Mouse (Mus musculus) heart, embryonic 14.5 days (tissue): Measurements from ENCODE around the gene Adamtsl1. TPM values are rescaled to one million over a fixed set of nuclear protein-coding genes. Genes with fewer than 3 reads are reported as not detected.
A peak's percentile ranks its signal among the peaks of the same experiment; 100 is the strongest.

Source experiments
- ATAC-seq: fragments of 200-750 bp; cut with Nextera tagmentation; 2 replicates; pipeline ENCODE4 v1.8.0; 2017; ENCODE audit warnings: low read depth, moderate TSS enrichment; ENCODE audit not compliant: insufficient number of reproducible peaks, insufficient read depth, low FRiP score
- H3K27ac ChIP-seq, 2 experiments: fragments of 200-500 bp in 1 of 2; fragments of 300-500 bp in 1 of 2; sonication (generic) in 1 of 2; replicated peaks in 1 of 2; 2 replicates each; pipeline ENCODE4 v1.5.1; 2012 to 2014; ENCODE audit warnings: low read depth in 2 of 2, low read length in 2 of 2, control low read depth in 1 of 2, mild to moderate bottlenecking in 1 of 2, mixed read lengths in 1 of 2; ENCODE audit not compliant: control insufficient read depth in 1 of 2, insufficient read depth in 1 of 2
- H3K27me3 ChIP-seq: fragments of 300-500 bp; sonication (generic); 2 replicates; pipeline ENCODE4 v1.6.1; 2014; ENCODE audit warnings: mild to moderate bottlenecking, low read length, control low read depth; ENCODE audit not compliant: control insufficient read depth, insufficient read depth
- H3K36me3 ChIP-seq: fragments of 300-500 bp; sonication (generic); 2 replicates; pipeline ENCODE4 v1.6.1; 2014; ENCODE audit warnings: mild to moderate bottlenecking, control low read depth, low read length, mixed read lengths; ENCODE audit not compliant: control insufficient read depth, insufficient read depth
- H3K4me1 ChIP-seq, 2 experiments: fragments of 200-500 bp in 1 of 2; fragments of 300-500 bp in 1 of 2; sonication (generic) in 1 of 2; 2 replicates each; pipeline ENCODE4 v1.6.1; 2012 to 2014; ENCODE audit warnings: low read length in 2 of 2, control low read depth in 1 of 2, mixed read lengths in 1 of 2; ENCODE audit not compliant: control insufficient read depth in 2 of 2, insufficient read depth in 2 of 2
- H3K4me2 ChIP-seq: fragments of 300-500 bp; sonication (generic); 2 replicates; pipeline ENCODE4 v1.6.1; 2014; ENCODE audit warnings: mild to moderate bottlenecking, low read length
- H3K4me3 ChIP-seq, 2 experiments: fragments of 200-500 bp in 1 of 2; fragments of 300-500 bp in 1 of 2; sonication (generic) in 1 of 2; 2 replicates each; pipeline ENCODE4 v1.5.1; 2012 to 2014; ENCODE audit warnings: low read length in 2 of 2, mild to moderate bottlenecking in 2 of 2, control low read depth in 1 of 2, low read depth in 1 of 2, moderate library complexity in 1 of 2; ENCODE audit not compliant: control insufficient read depth in 1 of 2, insufficient read depth in 1 of 2
- H3K9ac ChIP-seq: fragments of 300-500 bp; sonication (generic); 2 replicates; pipeline ENCODE4 v1.6.1; 2014; ENCODE audit warnings: mild to moderate bottlenecking, low read length
- H3K9me3 ChIP-seq: fragments of 300-500 bp; sonication (generic); 2 replicates; pipeline ENCODE4 v1.6.1; 2016; ENCODE audit warnings: low read length, control low read depth; ENCODE audit not compliant: control insufficient read depth
- WGBS: fragments of 180-500 bp; shearing (Covaris S2); extraction: QIAGEN DNeasy Blood & Tissue Kit; methylation state at CpG from one replicate; pipeline ENCODE4 v1.1.7; 2014; 5-methylcytosine and 5-hydroxymethylcytosine counted together
- polyA plus RNA-seq: library from polyadenylated mRNA; unstranded; fragments of >200 nt; fragmentation: Nextera tagmentation; extraction: Ambion mirVana; gene quantifications from 2 replicates; pipeline ENCODE4 v1.2.1, GENCODE M21; 2014

Adamtsl1 gene
- polyA plus RNA-seq, 1 experiment from 2014 or later = 16.2 TPM

GRCm38 (mm10) chr4:86337216-86337765, 823.3 kb downstream of the Adamtsl1 start:
- Histone ChIP-seq H3K9ac (no peak overlapping the region), H3K36me3 (0 out of 2 replicates have a peak, but pooled peaks cover 2% of the 10 kb centered on the region), H3K27me3 (no peaks in the 10 kb centered on the region), H3K9me3 (no peaks in the 10 kb centered on the region), H3K4me3 (no peak overlapping the region), H3K4me1 (peaks cover 12 to 16% of the 10 kb centered on the region in 2 experiments; a peak in 3 of 4 replicates), H3K27ac (no peak overlapping the region), H3K4me2 (no peak overlapping the region)
- no peak for ATAC-seq
- WGBS = 79% methylated on average over 6 of the region's 6 CpGs

DNA sequence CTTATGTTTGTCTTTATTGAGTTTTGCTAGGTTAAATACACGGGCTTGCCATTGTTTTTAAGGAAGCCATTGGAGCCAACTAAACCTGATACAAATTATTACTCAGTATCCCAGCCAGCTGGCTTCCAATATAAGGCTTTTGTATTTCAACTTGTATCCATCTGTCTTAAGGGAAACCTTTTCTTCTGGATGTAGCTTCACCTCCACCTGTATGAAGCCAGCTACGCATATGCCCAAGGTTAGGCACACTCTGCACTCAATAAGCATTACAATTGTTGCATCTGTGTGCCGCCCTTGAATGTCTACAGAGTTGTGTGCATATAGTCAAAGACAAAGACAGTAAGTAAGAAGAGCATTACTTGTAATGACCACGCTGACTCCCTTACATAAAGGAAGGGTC, 835.4 kb downstream of the Adamtsl1 start:
- ATAC-seq = no peak
- WGBS = 93% methylated on average over 4 of the region's 4 CpGs
- Histone ChIP-seq H3K27me3 (no peaks in the 10 kb centered on the region), H3K4me2 (no peak overlapping the region), H3K27ac (no peak overlapping the region), H3K4me1 (no peaks in the 10 kb centered on the region; a peak in 2 of 4 replicates), H3K9ac (no peak overlapping the region), H3K4me3 (no peak overlapping the region), H3K9me3 (no peaks in the 10 kb centered on the region), H3K36me3 (no peaks in the 10 kb centered on the region)

DNA sequence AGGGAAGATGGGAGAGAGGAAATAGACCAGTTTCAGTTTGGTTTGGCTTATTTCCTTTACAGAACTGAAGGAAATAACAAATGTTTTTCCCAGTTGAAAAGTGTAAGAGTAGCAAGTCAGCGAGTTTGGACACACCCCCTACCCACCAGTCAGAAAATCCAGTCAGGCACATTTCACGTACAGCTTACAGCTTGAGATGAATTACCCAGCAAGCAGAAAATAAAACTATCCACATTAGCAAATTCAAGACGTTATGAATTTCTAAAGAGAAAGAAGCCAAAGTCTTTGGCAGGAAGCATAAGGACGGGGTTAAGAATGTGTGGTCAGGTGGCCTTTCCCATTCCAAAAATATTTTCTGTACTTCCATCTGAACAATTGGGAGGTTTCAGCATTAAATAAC, 838.1 kb downstream of the Adamtsl1 start:
- no peaks in the 10 kb centered on the region; a peak in 2 of 4 replicates for H3K4me1 ChIP-seq
- H3K9ac ChIP-seq = no peak overlapping the region
- H3K27ac ChIP-seq = no peak overlapping the region
- no peak overlapping the region for H3K4me3 ChIP-seq
- H3K4me2 ChIP-seq = no peak overlapping the region
- H3K9me3 ChIP-seq = no peaks in the 10 kb centered on the region
- no peak for ATAC-seq
- H3K27me3 ChIP-seq = no peaks in the 10 kb centered on the region
- WGBS = 71% methylated on average over 4 of the region's 4 CpGs
- no peaks in the 10 kb centered on the region for H3K36me3 ChIP-seq

- Histone ChIP-seq H3K27ac (no peak overlapping the region), H3K36me3 (no peaks in the 10 kb centered on the region), H3K27me3 (no peaks in the 10 kb centered on the region), H3K9ac (no peak overlapping the region), H3K4me3 (no peak overlapping the region), H3K9me3 (no peaks in the 10 kb centered on the region), H3K4me2 (no peak overlapping the region), H3K4me1 (no peaks in the 10 kb centered on the region; a peak in 2 of 4 replicates)
- ATAC-seq = no peak
- WGBS = 82% methylated on average over 4 of the region's 4 CpGs
These were observed 839.6 kb downstream of the Adamtsl1 start for GRCm38 (mm10) chr4:86353550-86353949.

DNA sequence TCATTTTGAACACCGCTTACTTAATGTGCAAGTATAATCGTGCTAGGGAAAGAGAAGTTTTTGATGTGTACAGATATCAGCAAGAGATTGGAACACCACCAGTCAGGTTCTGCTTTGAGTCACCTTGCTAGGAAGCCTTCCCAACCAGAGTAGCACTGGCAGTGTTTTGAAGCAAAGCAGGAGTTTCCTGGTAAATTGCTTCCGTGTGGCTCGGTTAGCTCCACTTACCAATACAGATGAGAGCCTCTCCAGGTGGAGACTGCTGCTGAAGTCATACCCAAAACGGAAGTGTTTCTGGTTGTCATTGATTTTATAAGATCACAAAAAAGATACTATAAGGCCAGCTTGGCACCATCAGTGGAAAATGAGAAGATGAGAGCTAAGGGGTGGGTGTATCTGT, 845.4 kb downstream of the Adamtsl1 start:
- no peak overlapping the region for H3K4me3 ChIP-seq
- ATAC-seq = no peak
- H3K9ac ChIP-seq = no peak overlapping the region
- H3K4me1 ChIP-seq = no peaks in the 10 kb centered on the region
- no peak overlapping the region for H3K4me2 ChIP-seq
- no peaks in the 10 kb centered on the region for H3K36me3 ChIP-seq
- no peak overlapping the region for H3K27ac ChIP-seq
- no peaks in the 10 kb centered on the region for H3K27me3 ChIP-seq
- 79% methylated on average over 5 of the region's 5 CpGs for WGBS
- no peaks in the 10 kb centered on the region for H3K9me3 ChIP-seq

- no peaks in the 10 kb centered on the region for H3K27me3 ChIP-seq
- WGBS = 77% methylated on average over 8 of the region's 8 CpGs
- H3K4me3 ChIP-seq = no peak overlapping the region
- no peaks in the 10 kb centered on the region for H3K36me3 ChIP-seq
- no peak overlapping the region for H3K4me2 ChIP-seq
- no peak overlapping the region for H3K27ac ChIP-seq
- no peaks in the 10 kb centered on the region for H3K9me3 ChIP-seq
- ATAC-seq = no peak
- no peak overlapping the region for H3K9ac ChIP-seq
- H3K4me1 ChIP-seq = peaks cover 8 to 15% of the 10 kb centered on the region in 2 experiments
These were observed 855.1 kb downstream of the Adamtsl1 start for GRCm38 (mm10) chr4:86369055-86369454.

GRCm38 (mm10) chr4:86373166-86373565, 859.2 kb downstream of the Adamtsl1 start:
- H3K9ac ChIP-seq = no peak overlapping the region
- H3K27ac ChIP-seq = no peak overlapping the region
- H3K27me3 ChIP-seq = no peaks in the 10 kb centered on the region
- no peak overlapping the region for H3K4me2 ChIP-seq
- H3K9me3 ChIP-seq = no peaks in the 10 kb centered on the region
- 46% methylated on average over 2 of the region's 2 CpGs for WGBS
- peaks cover 8 to 15% of the 10 kb centered on the region in 2 experiments for H3K4me1 ChIP-seq
- no peaks in the 10 kb centered on the region for H3K36me3 ChIP-seq
- no peak overlapping the region for H3K4me3 ChIP-seq
- no peak for ATAC-seq

DNA sequence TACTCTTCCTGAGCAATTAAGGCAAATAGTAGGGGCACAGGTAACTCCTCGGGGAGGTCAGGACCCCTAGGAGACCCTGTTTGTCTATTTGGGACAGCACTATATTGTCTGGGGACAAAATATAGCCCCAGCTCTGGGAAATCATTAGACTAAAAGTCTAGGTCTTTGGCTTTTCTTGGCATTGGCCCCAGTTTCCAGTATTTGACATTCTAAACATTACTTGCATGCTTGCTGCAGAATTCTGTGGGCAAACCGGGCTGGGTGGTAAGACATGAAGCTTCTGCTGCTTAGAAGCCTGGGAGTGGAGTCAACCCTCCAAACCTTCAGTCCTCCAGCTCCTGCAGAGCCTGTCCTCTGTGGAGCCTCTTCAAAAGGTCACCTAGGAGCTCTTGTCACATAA, 869.2 kb downstream of the Adamtsl1 start:
- Histone ChIP-seq H3K4me1 (peaks cover 6 to 17% of the 10 kb centered on the region in 2 experiments), H3K4me2 (no peak overlapping the region), H3K27ac (peak overlapping the region in 1 of 2 experiments; percentile 24; a peak in 1 of 4 replicates), H3K9ac (no peak overlapping the region), H3K4me3 (no peak overlapping the region), H3K9me3 (no peaks in the 10 kb centered on the region), H3K36me3 (no peaks in the 10 kb centered on the region), H3K27me3 (no peaks in the 10 kb centered on the region)
- 45% methylated on average over 2 of the region's 2 CpGs for WGBS
- no peak for ATAC-seq
